Mouse (Mus musculus): Measurements from ENCODE around the gene Map3k14. TPM values are rescaled to one million over a fixed set of nuclear protein-coding genes. Genes with fewer than 3 reads are reported as not detected.

Gene Map3k14
- polyA plus RNA-seq, 1 experiment from 2014 or later, result 4.8 TPM

DNA sequence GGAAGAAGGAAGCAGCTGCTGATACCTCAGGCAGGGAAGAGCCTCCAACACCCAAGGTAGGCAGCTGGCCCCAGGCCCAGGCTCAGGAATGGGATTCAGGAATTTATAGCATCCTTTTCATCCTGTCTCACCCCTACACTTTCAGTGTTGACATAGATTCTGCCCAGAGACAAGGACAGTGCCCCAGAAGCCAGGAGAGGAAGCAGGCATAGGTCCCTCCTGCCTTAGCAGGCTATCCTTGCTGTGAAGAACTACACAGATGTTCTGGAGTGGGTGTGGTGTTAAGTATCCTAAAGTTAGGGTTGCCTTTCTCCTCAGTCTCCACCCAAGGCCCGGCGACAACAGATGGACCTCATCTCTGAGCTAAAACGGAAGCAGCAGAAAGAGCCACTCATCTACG, 69.9 kb downstream of the Map3k14 start:
- WGBS, result 68% methylated on average over 4 of the region's 4 CpGs
- Histone ChIP-seq H3K9ac (no peak overlapping the region), H3K4me1 (peaks cover 38% of the 10 kb centered on the region), H3K36me3 (no peaks in the 10 kb centered on the region), H3K9me3 (no peaks in the 10 kb centered on the region), H3K4me3 (no peak overlapping the region), H3K4me2 (replicated peaks) (no peak overlapping the region), H3K27me3 (peaks cover 95% of the 10 kb centered on the region), H3K27ac (no peak overlapping the region)
- ATAC-seq (ENCODE audit: low FRiP score, low read depth), result no peak

DNA sequence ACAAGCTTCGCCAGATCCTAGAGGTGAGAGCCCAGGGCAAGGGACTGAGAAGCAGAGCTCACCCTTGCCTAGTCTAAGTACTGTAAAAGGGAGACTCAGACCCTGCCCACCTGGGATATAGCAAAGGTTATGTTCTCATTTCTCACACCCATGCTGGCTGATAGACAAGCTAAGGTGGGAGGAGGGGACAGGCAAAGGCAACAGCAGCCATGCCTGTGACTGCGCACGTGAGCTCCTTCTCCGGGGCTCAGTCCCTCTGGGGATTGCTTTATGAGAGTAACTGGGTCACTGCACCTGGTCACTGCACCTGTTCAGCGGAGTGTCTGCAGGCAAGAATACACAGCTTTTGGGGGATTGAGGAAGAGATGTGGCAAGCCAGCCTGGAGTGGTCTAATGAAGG, 71.6 kb downstream of the Map3k14 start:
- H3K36me3 ChIP-seq, result no peaks in the 10 kb centered on the region
- ATAC-seq (ENCODE audit: low FRiP score, low read depth), result no peak
- no peak overlapping the region for H3K9ac ChIP-seq
- no peak overlapping the region for H3K4me2 ChIP-seq (replicated peaks)
- peaks cover 33% of the 10 kb centered on the region for H3K4me1 ChIP-seq
- WGBS, result 66% methylated on average over 5 of the region's 5 CpGs
- no peak overlapping the region for H3K4me3 ChIP-seq
- peaks cover 100% of the 10 kb centered on the region for H3K27me3 ChIP-seq
- no peak overlapping the region for H3K27ac ChIP-seq
- no peaks in the 10 kb centered on the region for H3K9me3 ChIP-seq

DNA sequence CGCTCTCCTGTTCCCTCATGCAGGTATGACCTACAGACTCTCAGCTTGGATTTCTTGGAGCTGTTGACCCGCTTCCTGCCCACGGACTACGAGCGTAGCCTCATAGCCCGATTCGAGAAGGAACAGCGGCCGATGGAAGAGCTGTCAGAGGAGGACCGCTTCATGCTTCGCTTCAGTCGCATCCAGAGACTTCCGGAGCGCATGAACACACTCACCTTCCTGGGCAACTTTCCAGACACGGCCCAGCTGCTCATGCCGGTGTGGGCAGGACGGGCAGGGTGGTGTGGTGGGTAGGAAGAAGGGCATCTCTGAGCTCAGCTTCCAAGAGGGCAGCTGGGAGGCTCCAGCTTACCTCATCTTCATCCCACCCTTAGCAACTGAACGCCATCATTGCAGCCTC, 72.0 kb downstream of the Map3k14 start:
- Histone ChIP-seq H3K36me3 (no peaks in the 10 kb centered on the region), H3K27me3 (peaks cover 100% of the 10 kb centered on the region), H3K4me1 (peaks cover 33% of the 10 kb centered on the region), H3K4me3 (no peak overlapping the region), H3K9me3 (no peaks in the 10 kb centered on the region), H3K4me2 (replicated peaks) (no peak overlapping the region), H3K27ac (no peak overlapping the region), H3K9ac (no peak overlapping the region)
- ATAC-seq (ENCODE audit: low FRiP score, low read depth), result no peak
- 88% methylated on average over 18 of the region's 18 CpGs for WGBS

DNA sequence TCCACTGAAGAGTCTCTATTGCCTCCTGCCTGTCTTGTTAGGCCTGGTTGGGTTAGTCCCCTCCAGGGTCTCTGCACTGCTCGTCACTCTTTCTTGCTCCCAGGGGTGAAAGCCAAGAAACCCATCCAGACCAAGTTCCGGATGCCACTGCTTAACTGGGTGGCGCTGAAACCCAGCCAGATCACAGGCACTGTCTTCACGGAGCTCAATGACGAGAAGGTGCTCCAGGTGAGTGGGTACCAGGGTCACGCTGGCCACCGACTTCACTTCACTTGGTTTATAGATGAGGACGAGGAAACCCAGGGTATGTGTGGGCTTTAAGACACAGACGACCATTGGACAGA, 73.5 kb downstream of the Map3k14 start:
- no peak for ATAC-seq (ENCODE audit: low FRiP score, low read depth)
- 33% methylated on average over 9 of the region's 9 CpGs for WGBS
- no peak overlapping the region for H3K9ac ChIP-seq

DNA sequence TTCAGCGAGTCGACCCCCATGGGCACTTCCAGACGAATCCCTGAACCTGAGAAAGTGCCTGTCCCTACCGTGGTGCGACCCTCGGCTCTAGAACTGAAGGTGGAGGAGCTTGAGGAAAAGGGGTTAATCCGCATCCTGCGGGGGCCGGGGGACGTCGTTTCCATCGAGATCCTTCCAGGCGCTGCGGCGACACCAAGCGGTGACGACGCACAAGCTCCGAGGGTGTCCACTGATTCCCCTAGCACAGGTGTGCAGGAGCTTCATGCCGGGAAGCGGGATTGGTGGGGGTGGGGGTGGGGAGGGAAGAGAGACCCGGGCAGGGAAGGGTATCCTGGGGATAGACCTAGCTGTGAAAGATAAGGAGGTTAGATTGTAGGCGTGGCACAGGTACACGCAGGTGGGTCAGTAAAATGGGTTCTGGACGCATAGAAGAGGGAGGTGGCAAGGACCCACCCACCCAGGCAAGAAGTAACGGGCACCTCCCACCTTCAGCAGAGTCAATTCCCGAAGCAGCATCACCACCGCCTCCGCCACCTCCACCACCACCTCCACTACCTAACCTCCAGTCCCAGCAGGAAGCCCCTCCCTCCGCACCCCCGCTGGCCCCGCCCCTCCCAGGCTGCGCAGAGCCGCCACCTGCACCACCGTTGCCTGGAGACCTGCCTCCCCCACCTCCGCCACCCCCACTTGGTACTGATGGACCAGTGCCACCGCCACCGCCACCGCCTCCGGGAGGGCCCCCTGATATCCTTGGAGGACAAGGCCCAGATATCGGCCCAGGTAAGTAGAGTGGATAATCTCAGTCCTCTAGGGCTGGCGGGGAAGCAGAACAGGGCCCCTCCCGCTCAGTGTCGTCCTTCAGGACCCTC, 74.1 kb downstream of the Map3k14 start:
- Histone ChIP-seq H3K27me3 (peaks cover 92% of the 10 kb centered on the region), H3K4me2 (replicated peaks) (peak overlapping the region; percentile 66), H3K9me3 (no peaks in the 10 kb centered on the region; the same call in 1 of the 2 replicates), H3K4me1 (peaks cover 14% of the 10 kb centered on the region), H3K27ac (no peak overlapping the region), H3K4me3 (peak overlapping the region; percentile 36), H3K9ac (peak overlapping the region; percentile 27), H3K36me3 (no peaks in the 10 kb centered on the region)
- 4% methylated on average over 43 of the region's 44 CpGs for WGBS
- ATAC-seq (ENCODE audit: low FRiP score, low read depth), result no peak; the same call in 1 of the 2 replicates

More for the DNA sequence above, 73.5 kb downstream of the Map3k14 start:
- Histone ChIP-seq H3K4me2 (replicated peaks) (no peak overlapping the region), H3K36me3 (no peaks in the 10 kb centered on the region), H3K4me3 (no peak overlapping the region), H3K27me3 (peaks cover 98% of the 10 kb centered on the region), H3K27ac (no peak overlapping the region), H3K9me3 (no peaks in the 10 kb centered on the region; the same call in 1 of the 2 replicates), H3K4me1 (peaks cover 20% of the 10 kb centered on the region)

DNA sequence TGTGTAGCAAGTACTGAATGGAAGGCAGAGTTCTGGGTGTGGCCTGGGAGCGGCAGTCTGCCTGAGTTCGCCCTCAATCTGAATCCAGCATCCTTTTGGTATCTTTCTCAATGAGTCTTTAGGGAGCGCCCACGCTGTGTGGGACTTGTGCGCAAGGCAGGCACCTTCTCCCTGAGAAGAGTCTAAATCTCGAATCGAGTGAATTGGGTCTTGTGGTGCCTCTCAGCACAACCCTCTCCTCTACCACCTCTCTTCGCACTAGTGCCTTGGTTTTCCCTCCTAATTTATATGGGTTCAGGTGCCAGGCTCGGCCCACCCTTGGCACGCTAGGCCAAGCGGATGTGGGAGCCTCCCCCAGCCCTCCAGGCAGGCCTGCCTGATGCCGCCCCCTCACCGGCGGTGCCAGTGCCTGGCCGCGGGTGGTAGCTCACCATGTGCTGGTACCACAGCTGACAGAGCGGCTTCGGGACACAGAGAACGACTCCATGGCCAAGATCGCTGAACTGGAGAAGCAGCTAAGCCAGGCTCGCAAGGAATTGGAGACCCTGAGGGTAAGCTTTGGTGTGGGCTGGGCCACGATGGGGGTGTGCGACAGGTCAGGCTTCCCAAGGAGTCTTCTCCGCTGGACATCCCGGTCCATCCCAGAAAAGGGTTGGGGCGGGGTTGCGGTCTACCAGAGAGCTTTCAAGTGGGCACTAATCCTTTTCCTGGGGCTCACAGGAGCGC, 74.9 kb downstream of the Map3k14 start:
- WGBS, result 13% methylated on average over 28 of the region's 28 CpGs
- peak overlapping the region; percentile 27 for H3K9ac ChIP-seq

DNA sequence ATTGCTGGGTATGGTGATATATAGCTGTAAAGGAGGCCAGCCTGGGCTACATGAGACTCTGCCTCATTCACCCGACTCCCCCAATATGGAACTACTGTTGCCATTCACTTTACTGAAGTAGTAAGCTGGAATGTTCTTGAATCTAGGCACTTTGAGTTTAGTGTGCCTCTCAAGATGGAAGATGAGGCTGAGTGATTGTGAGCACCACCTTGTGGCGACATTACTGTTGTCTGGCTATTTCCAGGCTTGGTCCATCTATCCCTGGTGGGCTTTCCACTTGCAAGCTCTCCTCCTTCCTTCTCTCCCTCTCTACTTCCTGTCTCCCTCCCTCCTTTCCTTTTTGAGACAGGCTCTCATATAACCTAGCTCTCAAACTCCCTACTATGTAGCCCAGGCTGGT, 82.4 kb downstream of the Map3k14 start:
- H3K4me3 ChIP-seq, result no peak overlapping the region
- 43% methylated on average over 2 of the region's 2 CpGs for WGBS

More for the DNA sequence above, 74.9 kb downstream of the Map3k14 start:
- H3K4me3 ChIP-seq, result peak overlapping the region; percentile 36
- ATAC-seq (ENCODE audit: low FRiP score, low read depth), result no peak
- H3K4me1 ChIP-seq, result peaks cover 13% of the 10 kb centered on the region
- H3K36me3 ChIP-seq, result no peaks in the 10 kb centered on the region
- H3K27me3 ChIP-seq, result peaks cover 84% of the 10 kb centered on the region
- no peak overlapping the region for H3K27ac ChIP-seq
- H3K4me2 ChIP-seq (replicated peaks), result peak overlapping the region; percentile 66
- H3K9me3 ChIP-seq, result no peaks in the 10 kb centered on the region; the same call in 1 of the 2 replicates

DNA sequence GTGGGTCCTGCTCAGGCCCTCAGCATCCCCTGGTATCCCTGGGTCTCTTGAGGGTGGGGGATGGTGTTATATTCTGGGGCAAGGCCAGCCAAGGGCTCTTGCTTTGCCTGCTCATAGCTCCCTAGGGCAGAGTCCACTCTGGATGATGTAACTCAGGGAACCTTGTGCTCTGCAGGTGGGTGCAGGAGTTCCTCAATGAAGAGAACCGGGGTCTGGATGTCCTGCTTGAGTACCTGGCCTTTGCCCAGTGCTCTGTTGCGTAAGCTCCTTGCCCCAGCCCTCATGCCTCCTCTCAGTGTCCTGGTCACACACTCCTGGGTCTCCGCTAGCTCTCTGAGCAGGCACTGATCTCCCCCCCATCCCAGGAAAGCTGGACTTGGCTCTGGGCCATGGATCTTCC, 85.4 kb downstream of the Map3k14 start:
- peaks cover 8% of the 10 kb centered on the region; the same call in 1 of the 2 replicates for H3K27me3 ChIP-seq
- H3K36me3 ChIP-seq, result no peaks in the 10 kb centered on the region
- 79% methylated on average over 3 of the region's 3 CpGs for WGBS
- ATAC-seq (ENCODE audit: low FRiP score, low read depth), result no peak
- H3K9ac ChIP-seq, result no peak overlapping the region
- no peak overlapping the region for H3K4me3 ChIP-seq
- H3K27ac ChIP-seq, result no peak overlapping the region
- H3K9me3 ChIP-seq, result no peaks in the 10 kb centered on the region
- no peaks in the 10 kb centered on the region for H3K4me1 ChIP-seq
- H3K4me2 ChIP-seq (replicated peaks), result no peak overlapping the region

More for the DNA sequence above, 82.4 kb downstream of the Map3k14 start:
- Histone ChIP-seq H3K27me3 (peaks cover 18% of the 10 kb centered on the region), H3K27ac (no peak overlapping the region), H3K9me3 (no peaks in the 10 kb centered on the region; the same call in 1 of the 2 replicates), H3K9ac (no peak overlapping the region), H3K4me2 (replicated peaks) (no peak overlapping the region), H3K4me1 (no peaks in the 10 kb centered on the region), H3K36me3 (no peaks in the 10 kb centered on the region)
- no peak for ATAC-seq (ENCODE audit: low FRiP score, low read depth)

DNA sequence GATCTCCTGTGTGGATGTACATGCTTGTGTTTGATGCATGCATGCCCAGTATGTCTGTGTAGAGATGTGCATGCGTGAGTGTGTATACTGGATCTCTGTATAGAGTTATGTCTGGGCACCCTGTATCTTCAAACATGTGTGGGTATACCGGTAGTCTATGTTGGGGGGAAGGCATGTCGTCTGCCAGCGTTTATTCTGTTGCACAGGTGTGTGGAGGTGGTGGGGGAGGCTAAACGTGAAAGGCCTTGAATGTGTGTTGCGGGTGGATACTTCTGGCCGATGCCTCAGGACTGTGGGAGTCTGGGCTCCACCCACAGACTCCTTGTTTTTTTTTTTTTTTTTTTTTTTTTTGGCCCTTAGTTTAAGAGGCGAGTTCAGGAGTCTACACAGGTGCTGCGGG, 85.9 kb downstream of the Map3k14 start:
- Histone ChIP-seq H3K4me2 (replicated peaks) (no peak overlapping the region), H3K4me1 (no peaks in the 10 kb centered on the region), H3K9ac (no peak overlapping the region), H3K27me3 (peaks cover 8% of the 10 kb centered on the region; the same call in 1 of the 2 replicates), H3K27ac (no peak overlapping the region), H3K9me3 (no peaks in the 10 kb centered on the region), H3K36me3 (no peaks in the 10 kb centered on the region), H3K4me3 (no peak overlapping the region)
- 75% methylated on average over 9 of the region's 9 CpGs for WGBS
- no peak for ATAC-seq (ENCODE audit: low FRiP score, low read depth)

DNA sequence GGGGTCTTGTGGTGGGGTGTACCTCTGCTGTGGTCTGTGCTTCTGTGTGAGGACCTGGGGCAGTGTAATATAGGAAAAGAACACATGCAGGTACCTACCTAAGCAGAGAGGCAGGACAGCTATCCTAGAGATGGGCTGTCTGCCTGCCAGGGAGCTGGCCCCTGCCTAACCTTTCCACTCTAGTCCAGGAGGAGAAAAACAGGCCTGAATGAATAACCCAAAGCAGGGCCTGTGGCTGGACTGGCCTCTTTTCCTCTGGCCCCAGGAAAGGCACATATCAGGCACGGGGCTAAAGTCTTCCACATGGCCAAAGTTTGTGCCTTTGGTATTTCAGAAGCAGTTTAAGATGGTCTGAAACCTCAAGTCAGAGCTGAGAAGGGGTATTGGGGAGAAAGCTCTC, 86.8 kb downstream of the Map3k14 start:
- WGBS, result 44% methylated on average over 1 of the region's 1 CpGs
- H3K4me2 ChIP-seq (replicated peaks), result no peak overlapping the region
- no peaks in the 10 kb centered on the region for H3K9me3 ChIP-seq
- H3K27ac ChIP-seq, result no peak overlapping the region
- no peaks in the 10 kb centered on the region for H3K4me1 ChIP-seq
- H3K9ac ChIP-seq, result no peak overlapping the region
- H3K27me3 ChIP-seq, result peaks cover 8% of the 10 kb centered on the region; the same call in 1 of the 2 replicates
- H3K36me3 ChIP-seq, result no peaks in the 10 kb centered on the region
- no peak for ATAC-seq (ENCODE audit: low FRiP score, low read depth)
- H3K4me3 ChIP-seq, result no peak overlapping the region

DNA sequence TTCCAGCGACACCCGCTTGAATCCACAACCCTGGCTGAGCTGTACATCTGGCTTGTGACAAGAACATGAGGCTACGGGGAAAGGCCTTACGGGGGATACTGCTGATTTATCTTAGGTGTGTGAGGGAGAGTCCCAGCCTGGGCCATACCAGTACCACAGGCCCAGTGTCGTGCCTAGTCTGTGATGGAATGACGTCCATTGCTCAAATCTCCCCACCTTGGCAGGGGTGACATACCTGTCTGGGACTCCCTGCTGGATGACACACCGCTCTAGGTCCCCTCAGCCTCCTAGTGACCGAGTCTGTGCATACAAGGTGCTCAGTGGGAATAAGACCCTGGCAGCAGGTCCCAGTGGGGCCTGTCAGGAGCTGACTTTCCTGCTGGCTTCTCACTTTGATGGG, 88.5 kb downstream of the Map3k14 start:
- Histone ChIP-seq H3K4me1 (no peaks in the 10 kb centered on the region), H3K36me3 (no peaks in the 10 kb centered on the region), H3K27me3 (peaks cover 11% of the 10 kb centered on the region), H3K4me2 (replicated peaks) (no peak overlapping the region), H3K4me3 (no peak overlapping the region), H3K27ac (no peak overlapping the region), H3K9me3 (no peaks in the 10 kb centered on the region), H3K9ac (no peak overlapping the region)
- ATAC-seq (ENCODE audit: low FRiP score, low read depth), result no peak
- 87% methylated on average over 8 of the region's 8 CpGs for WGBS

DNA sequence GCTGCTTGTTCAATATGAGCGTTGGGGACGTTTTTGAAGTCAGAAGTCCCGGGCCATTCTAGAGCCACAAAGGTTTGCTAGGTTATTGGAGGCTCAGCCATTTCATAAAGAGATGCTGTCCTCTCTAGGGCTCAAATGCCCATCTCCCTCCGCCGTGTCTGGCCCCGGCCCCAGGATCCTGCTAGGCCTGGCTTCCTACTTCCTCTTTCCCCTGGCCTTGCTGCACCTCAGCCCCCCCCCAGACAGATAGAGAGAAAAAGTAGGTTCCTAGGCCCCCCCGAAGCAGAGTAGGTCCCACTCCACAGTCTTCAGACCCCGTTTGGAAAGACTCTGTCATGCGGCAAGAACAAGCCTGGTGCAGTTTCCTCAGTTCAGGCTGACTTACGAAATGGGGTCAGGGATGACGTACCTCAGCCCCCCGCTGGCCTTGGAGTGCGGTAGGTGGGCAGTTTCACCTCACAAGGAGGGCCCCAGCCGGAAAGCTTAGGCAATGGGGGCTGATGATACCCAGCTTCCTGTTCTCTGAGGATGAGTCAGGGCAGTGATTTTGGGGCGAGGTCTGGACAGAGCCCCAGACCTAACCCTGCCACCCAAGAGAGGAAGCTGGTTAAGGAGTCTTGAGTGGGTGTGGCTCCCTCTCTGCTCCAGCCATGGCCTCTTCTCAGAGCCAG, 89.3 kb downstream of the Map3k14 start:
- Histone ChIP-seq H3K4me1 (no peaks in the 10 kb centered on the region), H3K9ac (no peak overlapping the region), H3K9me3 (no peaks in the 10 kb centered on the region), H3K27me3 (peaks cover 19% of the 10 kb centered on the region), H3K4me2 (replicated peaks) (no peak overlapping the region), H3K36me3 (no peaks in the 10 kb centered on the region), H3K27ac (no peak overlapping the region), H3K4me3 (no peak overlapping the region)
- no peak for ATAC-seq (ENCODE audit: low FRiP score, low read depth)
- 86% methylated on average over 15 of the region's 15 CpGs for WGBS
